Mouse (Mus musculus): ENCODE results near the gene Slc30a2. TPM values are rescaled to one million over a fixed set of nuclear protein-coding genes. Genes with fewer than 3 reads are reported as not detected.

Slc30a2 gene
- polyA plus RNA-seq, 1 experiment from 2014 or later, result not detected

Other genes with a start within 250 kb of the Slc30a2 start
- 3.8 and 3.9 TPM in 2 replicates for gene Cd52, start 248.1 kb upstream of the Slc30a2 start, polyA plus RNA-seq (2016; fragmentation: Nextera tagmentation; extraction: Ambion mirVana)
- 5.8 and 7.9 TPM in 2 replicates for gene Ubxn11, start 240.6 kb upstream of the Slc30a2 start, polyA plus RNA-seq (2016; fragmentation: Nextera tagmentation; extraction: Ambion mirVana)
- gene Sh3bgrl3, start 214.4 kb upstream of the Slc30a2 start, polyA plus RNA-seq (2016; fragmentation: Nextera tagmentation; extraction: Ambion mirVana), result 257 and 272 TPM in 2 replicates
- 30.5 and 32.3 TPM in 2 replicates for gene Cep85, start 156.1 kb upstream of the Slc30a2 start, polyA plus RNA-seq (2016; fragmentation: Nextera tagmentation; extraction: Ambion mirVana)
- not detected in 2 replicates for gene Gm7534, start 140.2 kb upstream of the Slc30a2 start, polyA plus RNA-seq (2016; fragmentation: Nextera tagmentation; extraction: Ambion mirVana)
- gene Catsper4, start 115.8 kb upstream of the Slc30a2 start, polyA plus RNA-seq (2016; fragmentation: Nextera tagmentation; extraction: Ambion mirVana), result not detected in 2 replicates
- gene Cnksr1, start 104.8 kb upstream of the Slc30a2 start, polyA plus RNA-seq (2016; fragmentation: Nextera tagmentation; extraction: Ambion mirVana), result 0.10 and 0.35 TPM in 2 replicates
- 0.52 and 0.74 TPM in 2 replicates for gene E130218I03Rik, start 99.5 kb upstream of the Slc30a2 start, polyA plus RNA-seq (2016; fragmentation: Nextera tagmentation; extraction: Ambion mirVana)
- gene Zfp593, start 97.6 kb upstream of the Slc30a2 start, polyA plus RNA-seq (2016; fragmentation: Nextera tagmentation; extraction: Ambion mirVana), result 18.5 and 20.4 TPM in 2 replicates
- gene Gm30191, start 96.2 kb upstream of the Slc30a2 start, polyA plus RNA-seq (2016; fragmentation: Nextera tagmentation; extraction: Ambion mirVana), result not detected in 2 replicates
- 4.1 and 5.2 TPM in 2 replicates for gene Grrp1, start 89.1 kb upstream of the Slc30a2 start, polyA plus RNA-seq (2016; fragmentation: Nextera tagmentation; extraction: Ambion mirVana)
- gene Pdik1l, start 55.3 kb upstream of the Slc30a2 start, polyA plus RNA-seq (2016; fragmentation: Nextera tagmentation; extraction: Ambion mirVana), result 33.3 and 34.8 TPM in 2 replicates
- 0.17 and 0.27 TPM in 2 replicates for gene Trim63, start 28.1 kb upstream of the Slc30a2 start, polyA plus RNA-seq (2016; fragmentation: Nextera tagmentation; extraction: Ambion mirVana)
- gene Extl1, start 40.7 kb downstream of the Slc30a2 start, polyA plus RNA-seq (2016; fragmentation: Nextera tagmentation; extraction: Ambion mirVana), result 0.32 and 0.37 TPM in 2 replicates
- gene Pafah2, start 53.1 kb downstream of the Slc30a2 start, polyA plus RNA-seq (2016; fragmentation: Nextera tagmentation; extraction: Ambion mirVana), result 7.2 and 8.3 TPM in 2 replicates
- 4,517 and 4,745 TPM in 2 replicates for gene Stmn1, start 125.1 kb downstream of the Slc30a2 start, polyA plus RNA-seq (2016; fragmentation: Nextera tagmentation; extraction: Ambion mirVana)
- 3.8 and 4.9 TPM in 2 replicates for gene Paqr7, start 153.5 kb downstream of the Slc30a2 start, polyA plus RNA-seq (2016; fragmentation: Nextera tagmentation; extraction: Ambion mirVana)
- gene Aunip, start 167.8 kb downstream of the Slc30a2 start, polyA plus RNA-seq (2016; fragmentation: Nextera tagmentation; extraction: Ambion mirVana), result 14.1 and 15.4 TPM in 2 replicates
- 125 and 129 TPM in 2 replicates for gene Mtfr1l, start 192.2 kb downstream of the Slc30a2 start, polyA plus RNA-seq (2016; fragmentation: Nextera tagmentation; extraction: Ambion mirVana)
- gene Selenon, start 209.0 kb downstream of the Slc30a2 start, polyA plus RNA-seq (2016; fragmentation: Nextera tagmentation; extraction: Ambion mirVana), result 9.3 and 14.8 TPM in 2 replicates